Mouse (Mus musculus): ENCODE measurements around the gene Hyal2. TPM values are rescaled to one million over a fixed set of nuclear protein-coding genes. Genes with fewer than 3 reads are reported as not detected.
A peak's percentile ranks its signal among the peaks of the same experiment; 100 is the strongest.
"Not testable (repeated sequence)": the region's sequence is repeated elsewhere in the genome, so short reads cannot be mapped to it uniquely, and the experiment has no call there.

Gene Hyal2
- polyA plus RNA-seq, 1 experiment: not detected

DNA sequence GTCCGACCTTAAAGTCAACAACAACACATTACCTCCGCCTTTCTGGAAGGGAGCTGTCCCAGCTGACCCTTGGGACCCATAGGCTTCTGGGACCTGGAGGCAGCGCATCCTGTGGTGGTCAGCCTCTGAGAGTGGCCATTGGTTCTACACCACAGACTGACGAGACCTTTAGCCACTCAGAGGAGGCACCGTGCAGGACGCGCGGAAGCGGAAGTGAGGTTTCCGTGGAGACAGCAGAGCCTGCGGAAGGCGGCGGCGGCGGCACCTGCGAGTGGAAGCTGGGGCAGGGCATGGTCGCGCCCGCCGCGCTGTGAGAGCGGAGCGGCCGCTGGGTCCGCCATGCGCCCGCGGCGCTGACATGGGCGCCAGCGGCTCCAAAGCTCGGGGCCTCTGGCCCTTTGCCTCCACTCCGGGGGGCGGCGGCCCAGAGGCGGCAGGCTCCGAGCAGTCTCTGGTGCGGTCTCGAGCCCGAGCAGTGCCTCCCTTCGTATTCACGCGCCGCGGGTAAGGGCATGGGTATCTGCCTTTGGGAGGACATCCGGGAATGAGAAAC lies 4.6 kb upstream of the Hyal2 start, which contains the start of gene Tusc2:
Gene Tusc2 (plus strand): TSS at position 227 of the 553 bp plus-strand sequence.
- TF ChIP-seq CTCF (IDR thresholded peaks at IDR 0.05; ENCODE audit: insufficient read depth, low read depth, low read length) (no peak), POLR2A (IDR thresholded peaks at IDR 0.05; ENCODE audit: insufficient read depth, low read depth, low read length) (peak; percentile 76)
- Histone ChIP-seq H3K27ac (ENCODE audit: insufficient read depth, low read depth, low read length) (peak within 1 kb of the TSS; percentile 42), H3K4me3 (ENCODE audit: insufficient read depth, low read depth, low read length) (peak within 1 kb of the TSS; percentile 75), H3K4me1 (ENCODE audit: control insufficient read depth, insufficient read depth, low read length) (peaks cover 14% of the 10 kb centered on the region)
- WGBS: under 1% methylated on average over 46 of the region's 46 CpGs

DNA sequence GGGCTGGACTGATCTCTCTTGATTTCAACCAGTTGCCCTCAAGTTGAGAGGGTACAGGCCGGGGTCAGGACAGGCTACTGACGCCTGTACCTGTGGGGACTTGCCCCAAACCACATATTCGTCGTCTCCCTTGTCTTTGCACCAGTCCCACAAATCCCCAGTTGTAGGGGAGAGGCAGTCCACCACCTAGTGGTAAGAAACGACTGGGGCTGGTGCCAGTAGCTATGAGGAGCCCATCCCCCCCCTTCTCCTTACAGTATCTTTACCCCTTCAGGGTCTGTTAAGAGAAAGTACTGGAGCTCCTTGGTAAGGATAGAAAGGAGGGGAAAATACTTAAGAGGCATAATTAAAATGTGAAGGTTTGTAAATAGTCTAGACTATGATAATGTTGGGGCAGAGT lies 2.2 kb upstream of the Hyal2 start:
- WGBS: 49% methylated on average over 5 of the region's 5 CpGs
- not testable (repeated sequence) for H3K27ac ChIP-seq (ENCODE audit: insufficient read depth, low read depth, low read length); H3K4me3 ChIP-seq (ENCODE audit: insufficient read depth, low read depth, low read length)
- H3K4me1 ChIP-seq (ENCODE audit: control insufficient read depth, insufficient read depth, low read length): peaks cover 26% of the 10 kb centered on the region

DNA sequence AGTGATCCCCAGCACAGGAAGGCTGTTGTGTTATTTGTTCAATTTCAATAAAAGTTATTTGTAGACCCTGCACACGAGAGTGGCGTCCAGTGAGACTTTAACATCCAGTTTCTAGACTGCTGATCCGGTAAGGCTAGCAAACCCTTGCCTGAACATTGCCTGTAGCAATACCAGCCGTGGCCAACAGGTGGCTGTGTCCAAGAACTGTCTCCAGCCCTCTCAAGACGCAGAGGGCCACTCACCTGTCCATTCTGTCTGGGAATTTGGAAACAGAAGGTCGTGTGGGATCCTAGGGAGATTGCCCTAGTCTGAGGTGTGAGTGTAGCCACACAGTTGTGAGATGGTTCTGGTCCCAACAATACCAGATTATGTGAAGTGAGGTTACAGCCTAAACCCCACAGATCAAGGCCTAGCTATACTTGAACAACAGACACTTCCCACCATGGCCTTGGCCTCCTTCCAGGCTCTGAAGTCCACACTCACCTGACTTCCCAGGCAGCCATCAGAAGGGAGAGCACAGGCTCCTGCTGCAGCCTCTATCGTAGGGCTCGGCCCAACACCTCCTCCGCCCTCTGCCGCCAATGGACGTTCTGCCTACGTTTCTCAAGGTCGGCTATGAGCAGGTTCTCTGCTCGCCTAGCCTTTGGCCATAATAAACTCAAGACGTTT lies 1.6 kb upstream of the Hyal2 start:
- no peak; the same call in 1 of the 2 replicates for TF ChIP-seq CTCF (IDR thresholded peaks at IDR 0.05; ENCODE audit: insufficient read depth, low read depth, low read length)
- no peak for TF ChIP-seq POLR2A (IDR thresholded peaks at IDR 0.05; ENCODE audit: insufficient read depth, low read depth, low read length)
- Histone ChIP-seq H3K4me1 (ENCODE audit: control insufficient read depth, insufficient read depth, low read length) (peaks cover 32% of the 10 kb centered on the region), H3K27ac (ENCODE audit: insufficient read depth, low read depth, low read length) (no peak overlapping the region), H3K4me3 (ENCODE audit: insufficient read depth, low read depth, low read length) (no peak overlapping the region)
- WGBS: 58% methylated on average over 15 of the region's 15 CpGs

DNA sequence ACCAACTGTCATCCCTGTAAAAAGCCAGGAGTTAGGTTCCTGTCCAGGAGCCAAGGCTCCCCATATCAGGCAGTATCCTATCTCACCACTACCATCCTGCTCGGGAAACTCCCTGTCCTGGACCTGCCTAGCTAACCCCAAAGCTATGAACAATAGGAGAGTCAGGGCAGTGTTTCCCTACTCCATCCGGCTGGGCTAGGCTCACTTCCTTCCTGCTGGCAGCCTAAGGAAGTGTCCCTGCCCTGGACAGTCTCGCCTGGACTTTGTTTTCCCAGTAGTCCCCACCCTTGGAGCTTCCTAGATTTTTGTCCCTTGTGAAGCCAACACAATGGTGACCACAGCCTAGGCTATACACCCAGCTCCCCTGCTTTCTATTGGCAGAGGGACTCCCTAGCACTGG lies 890 bp upstream of the Hyal2 start:
- 74% methylated on average over 3 of the region's 3 CpGs for WGBS
- no peak overlapping the region for H3K4me3 ChIP-seq (ENCODE audit: insufficient read depth, low read depth, low read length)
- peaks cover 37% of the 10 kb centered on the region for H3K4me1 ChIP-seq (ENCODE audit: control insufficient read depth, insufficient read depth, low read length)
- H3K27ac ChIP-seq (ENCODE audit: insufficient read depth, low read depth, low read length): no peak overlapping the region
- no peak for TF ChIP-seq CTCF (IDR thresholded peaks at IDR 0.05; ENCODE audit: insufficient read depth, low read depth, low read length)
- no peak for TF ChIP-seq POLR2A (IDR thresholded peaks at IDR 0.05; ENCODE audit: insufficient read depth, low read depth, low read length)

DNA sequence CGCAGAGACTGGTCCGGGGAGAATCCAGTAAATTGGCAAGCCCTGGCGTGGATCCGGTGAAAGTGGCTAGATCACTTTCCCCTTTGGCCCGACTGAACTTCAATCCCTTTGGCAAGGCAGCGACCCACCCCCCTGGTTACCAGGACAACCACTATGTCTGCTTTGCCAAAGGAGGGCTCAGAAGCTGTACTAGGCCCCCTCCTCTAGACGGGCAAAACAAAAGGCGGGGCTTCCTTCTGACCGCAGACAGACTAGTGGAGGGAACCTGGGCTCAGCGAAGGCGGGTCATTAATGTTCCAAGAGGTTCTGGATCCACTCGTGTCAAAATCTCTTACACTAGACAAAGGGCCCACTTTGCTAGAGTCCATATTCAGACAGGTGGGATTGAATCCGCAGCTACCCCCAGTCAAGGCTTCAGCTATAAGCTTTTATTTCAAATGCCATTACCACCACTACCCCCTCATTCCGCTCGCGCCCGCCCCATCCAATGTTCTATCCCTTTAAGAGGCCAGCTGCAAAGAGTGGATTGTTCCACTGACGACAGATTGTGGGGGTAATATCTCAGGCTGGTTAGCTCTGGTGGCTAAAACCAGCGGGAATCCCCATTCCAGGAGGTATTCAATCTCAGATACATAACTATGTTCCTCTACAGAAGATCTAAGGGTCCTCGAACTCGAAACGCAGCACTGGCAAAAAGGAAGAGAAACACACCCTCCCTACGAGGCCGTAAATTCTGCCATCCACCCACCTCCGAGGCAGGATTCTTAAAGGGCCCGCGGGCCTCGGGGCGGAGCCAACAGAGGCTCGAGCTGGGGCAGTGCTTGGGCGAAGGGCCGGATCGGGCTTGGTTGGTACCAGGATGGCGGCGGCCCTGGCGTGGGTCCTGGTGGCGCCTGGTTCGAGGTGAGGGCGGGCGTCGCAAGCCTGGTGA lies 851 bp downstream of the Hyal2 start:
- WGBS: under 1% methylated on average over 41 of the region's 41 CpGs
- Histone ChIP-seq H3K4me1 (ENCODE audit: control insufficient read depth, insufficient read depth, low read length) (peaks cover 37% of the 10 kb centered on the region), H3K27ac (ENCODE audit: insufficient read depth, low read depth, low read length) (peak overlapping the region; percentile 89), H3K4me3 (ENCODE audit: insufficient read depth, low read depth, low read length) (peak overlapping the region; percentile 84)
- TF ChIP-seq CTCF (IDR thresholded peaks at IDR 0.05; ENCODE audit: insufficient read depth, low read depth, low read length) (no peak), POLR2A (IDR thresholded peaks at IDR 0.05; ENCODE audit: insufficient read depth, low read depth, low read length) (0 out of 2 replicates have a peak, but pooled peaks have one; percentile 30)

DNA sequence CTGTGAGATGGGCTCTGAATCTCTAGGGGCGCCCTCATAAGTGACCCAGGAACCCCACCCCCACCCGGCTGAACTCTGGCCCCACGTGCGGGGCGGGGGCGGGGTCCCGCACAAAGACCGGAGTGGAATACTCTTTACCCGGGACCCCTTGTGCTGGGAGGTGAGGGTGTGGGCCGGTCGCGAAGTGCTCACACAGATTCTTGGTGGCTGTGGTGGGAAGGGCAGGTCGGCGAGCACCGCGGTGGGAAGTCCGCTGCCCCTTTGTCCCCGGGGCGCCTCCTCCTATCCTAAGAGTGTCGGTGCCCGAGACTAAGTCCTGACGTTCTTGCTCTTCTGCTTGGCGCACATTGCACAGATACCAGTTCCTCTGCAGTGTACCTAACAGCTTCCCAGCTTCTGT lies 1.5 kb downstream of the Hyal2 start:
- under 1% methylated on average over 23 of the region's 23 CpGs for WGBS
- Histone ChIP-seq H3K4me1 (ENCODE audit: control insufficient read depth, insufficient read depth, low read length) (peaks cover 33% of the 10 kb centered on the region), H3K4me3 (ENCODE audit: insufficient read depth, low read depth, low read length) (peak overlapping the region; percentile 84), H3K27ac (ENCODE audit: insufficient read depth, low read depth, low read length) (peak overlapping the region; percentile 59; the same call in 1 of the 2 replicates)
- TF ChIP-seq POLR2A (IDR thresholded peaks at IDR 0.05; ENCODE audit: insufficient read depth, low read depth, low read length) (no peak), CTCF (IDR thresholded peaks at IDR 0.05; ENCODE audit: insufficient read depth, low read depth, low read length) (no peak)

DNA sequence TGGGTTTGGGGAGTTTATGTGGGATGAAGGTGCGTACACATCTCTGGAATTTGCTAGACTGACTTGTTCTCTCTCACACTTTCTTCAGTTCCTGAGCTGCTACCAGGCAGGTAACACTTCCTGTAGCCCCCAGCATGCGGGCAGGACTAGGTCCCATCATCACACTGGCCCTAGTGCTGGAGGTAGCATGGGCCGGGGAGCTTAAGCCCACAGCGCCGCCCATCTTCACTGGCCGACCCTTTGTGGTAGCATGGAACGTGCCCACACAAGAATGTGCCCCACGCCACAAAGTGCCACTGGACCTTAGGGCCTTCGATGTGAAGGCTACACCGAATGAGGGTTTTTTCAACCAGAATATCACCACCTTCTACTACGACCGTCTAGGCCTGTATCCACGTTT lies 2.3 kb downstream of the Hyal2 start:
- WGBS: 46% methylated on average over 13 of the region's 13 CpGs
- TF ChIP-seq CTCF (IDR thresholded peaks at IDR 0.05; ENCODE audit: insufficient read depth, low read depth, low read length) (no peak), POLR2A (IDR thresholded peaks at IDR 0.05; ENCODE audit: insufficient read depth, low read depth, low read length) (no peak)
- H3K4me1 ChIP-seq (ENCODE audit: control insufficient read depth, insufficient read depth, low read length): peaks cover 31% of the 10 kb centered on the region
- H3K4me3 ChIP-seq (ENCODE audit: insufficient read depth, low read depth, low read length): peak overlapping the region; percentile 30
- no peak overlapping the region for H3K27ac ChIP-seq (ENCODE audit: insufficient read depth, low read depth, low read length)

DNA sequence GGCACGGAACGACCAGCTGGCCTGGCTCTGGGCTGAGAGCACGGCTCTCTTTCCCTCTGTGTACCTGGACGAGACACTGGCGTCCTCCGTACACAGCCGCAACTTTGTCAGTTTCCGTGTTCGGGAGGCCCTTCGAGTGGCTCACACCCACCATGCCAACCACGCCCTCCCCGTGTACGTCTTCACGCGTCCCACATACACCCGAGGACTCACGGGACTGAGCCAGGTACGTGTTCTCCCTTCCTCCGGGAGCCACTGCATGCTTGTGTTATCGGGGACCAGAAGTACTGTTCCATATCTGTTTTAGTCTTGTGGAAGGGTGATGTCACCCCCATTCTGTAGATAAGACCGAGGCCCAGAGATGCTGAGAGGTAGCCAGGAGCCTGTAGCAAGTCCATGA lies 3.1 kb downstream of the Hyal2 start:
- TF ChIP-seq CTCF (IDR thresholded peaks at IDR 0.05; ENCODE audit: insufficient read depth, low read depth, low read length) (no peak), POLR2A (IDR thresholded peaks at IDR 0.05; ENCODE audit: insufficient read depth, low read depth, low read length) (no peak)
- WGBS: 92% methylated on average over 21 of the region's 21 CpGs
- H3K4me3 ChIP-seq (ENCODE audit: insufficient read depth, low read depth, low read length): no peak overlapping the region
- peaks cover 31% of the 10 kb centered on the region for H3K4me1 ChIP-seq (ENCODE audit: control insufficient read depth, insufficient read depth, low read length)
- H3K27ac ChIP-seq (ENCODE audit: insufficient read depth, low read depth, low read length): no peak overlapping the region

Measured in olfactory bulb, adult 2 months (tissue).